Mouse (Mus musculus) liver, embryonic 14 days (tissue): ENCODE data around the gene Bet1. TPM values are rescaled to one million over a fixed set of nuclear protein-coding genes. Genes with fewer than 3 reads are reported as not detected.

ENCODE experiments used
- polyA plus RNA-seq: library from polyadenylated mRNA; depleted of rRNA; stranded (reverse); fragments of >200 nt; gene quantifications from 2 replicates; pipeline ENCODE4 v1.2.3, GENCODE M21; 2012; rRNA removed

Bet1 gene
- 18.5 and 20.7 TPM in 2 replicates for polyA plus RNA-seq

GRCm38 (mm10) chr6:4086663-4087454 lies at the start of gene Bet1:
TSS of gene Bet1 (minus strand) at chr6:4086972.

Other genes starting within 250 kb of the Bet1 start
- gene Tfpi2, start 98.1 kb downstream of the Bet1 start, polyA plus RNA-seq = 20.9 and 26.0 TPM in 2 replicates
- gene Gngt1, start 93.2 kb downstream of the Bet1 start, polyA plus RNA-seq = 0.02 TPM in 1 of 2 replicates, not detected in the other
- gene Gng11, start 83.1 kb downstream of the Bet1 start, polyA plus RNA-seq = 8.0 and 8.5 TPM in 2 replicates